Mouse (Mus musculus) hindbrain, embryonic 10.5 days (tissue): ENCODE data around the gene Afm. TPM values are rescaled to one million over a fixed set of nuclear protein-coding genes. Genes with fewer than 3 reads are reported as not detected.
A peak's percentile ranks its signal among the peaks of the same experiment; 100 is the strongest.

Experiments
- DNase-seq: peaks from one replicate; pipeline ENCODE4 v3.0.0-alpha.2; 2017; ENCODE audit warnings: low spot score
- H3K27ac ChIP-seq: fragments of 300-500 bp; sonication (generic); 2 replicates; pipeline ENCODE4 v1.5.1; 2016; ENCODE audit warnings: mild to moderate bottlenecking, moderate library complexity
- H3K27me3 ChIP-seq: fragments of 300-500 bp; sonication (generic); 2 replicates; pipeline ENCODE4 v1.6.1; 2016; ENCODE audit warnings: mild to moderate bottlenecking; ENCODE audit not compliant: poor library complexity, insufficient read depth, severe bottlenecking
- H3K36me3 ChIP-seq: fragments of 300-500 bp; sonication (generic); 2 replicates; pipeline ENCODE4 v1.6.1; 2016; ENCODE audit warnings: mild to moderate bottlenecking, moderate library complexity
- H3K4me1 ChIP-seq: fragments of 300-500 bp; sonication (generic); replicated peaks from 2 replicates; pipeline ENCODE4 v1.6.1; 2016; ENCODE audit warnings: mild to moderate bottlenecking
- H3K4me3 ChIP-seq: fragments of 300-500 bp; sonication (generic); 2 replicates; pipeline ENCODE4 v1.5.1; 2016; ENCODE audit warnings: mild to moderate bottlenecking, moderate library complexity
- H3K9me3 ChIP-seq: fragments of 300-500 bp; sonication (generic); 2 replicates; pipeline ENCODE4 v1.6.1; 2016; ENCODE audit warnings: mild to moderate bottlenecking, moderate library complexity
- WGBS: fragments of 180-500 bp; shearing (Covaris S2); methylation state at CpG from one replicate; pipeline ENCODE4 v1.1.7; 2016; 5-methylcytosine and 5-hydroxymethylcytosine counted together
- polyA plus RNA-seq: library from polyadenylated mRNA; unstranded; fragments of >200 nt; fragmentation: Nextera tagmentation; extraction: Ambion mirVana; gene quantifications from 2 replicates; pipeline ENCODE4 v1.2.1, GENCODE M21; 2016

The Afm gene
- polyA plus RNA-seq, 1 experiment from 2014 or later: not detected

GRCm38 (mm10) chr5:90591936-90592335 lies 73.2 kb downstream of the Afm start:
- no peak for DNase-seq
- H3K4me3 ChIP-seq: no peak overlapping the region
- no peaks in the 10 kb centered on the region for H3K36me3 ChIP-seq
- no peaks in the 10 kb centered on the region for H3K9me3 ChIP-seq
- WGBS: 89% methylated on average over 6 of the region's 6 CpGs
- no peaks in the 10 kb centered on the region; the same call in 1 of the 2 replicates for H3K4me1 ChIP-seq
- no peak overlapping the region for H3K27ac ChIP-seq
- no peaks in the 10 kb centered on the region for H3K27me3 ChIP-seq

- H3K9me3 ChIP-seq: no peaks in the 10 kb centered on the region
- H3K27ac ChIP-seq: no peak overlapping the region
- 93% methylated on average over 13 of the region's 13 CpGs for WGBS
These were observed 76.2 kb downstream of the Afm start for GRCm38 (mm10) chr5:90594945-90595344.

GRCm38 (mm10) chr5:90596155-90596554 lies 77.4 kb downstream of the Afm start:
- Histone ChIP-seq H3K36me3 (no peaks in the 10 kb centered on the region), H3K27ac (no peak overlapping the region), H3K9me3 (no peaks in the 10 kb centered on the region), H3K4me3 (no peak overlapping the region), H3K27me3 (no peaks in the 10 kb centered on the region), H3K4me1 (no peaks in the 10 kb centered on the region)
- WGBS: 90% methylated on average over 6 of the region's 6 CpGs
- no peak for DNase-seq

More at GRCm38 (mm10) chr5:90594945-90595344, 76.2 kb downstream of the Afm start:
- no peak for DNase-seq
- no peaks in the 10 kb centered on the region for H3K4me1 ChIP-seq
- H3K4me3 ChIP-seq: no peak overlapping the region
- no peaks in the 10 kb centered on the region for H3K36me3 ChIP-seq
- no peaks in the 10 kb centered on the region for H3K27me3 ChIP-seq

- Histone ChIP-seq H3K27ac (no peak overlapping the region), H3K4me1 (no peaks in the 10 kb centered on the region), H3K9me3 (no peaks in the 10 kb centered on the region), H3K4me3 (no peak overlapping the region), H3K36me3 (no peaks in the 10 kb centered on the region), H3K27me3 (no peaks in the 10 kb centered on the region)
- peak; percentile 47 for DNase-seq
- 22% methylated on average over 6 of the region's 6 CpGs for WGBS
These were observed 82.7 kb downstream of the Afm start for GRCm38 (mm10) chr5:90601469-90601868.

Other genes with a start within 250 kb of the Afm start
- 19.9 and 22.4 TPM in 2 replicates for gene Ankrd17, start 152.4 kb upstream of the Afm start, polyA plus RNA-seq
- 6.5 and 6.6 TPM in 2 replicates for gene Gm9958, start 151.7 kb upstream of the Afm start, polyA plus RNA-seq
- gene Alb, start 58.0 kb upstream of the Afm start, polyA plus RNA-seq: not detected in 2 replicates
- gene Afp, start 28.2 kb upstream of the Afm start, polyA plus RNA-seq: 0.24 and 0.61 TPM in 2 replicates
- gene 5830473C10Rik, start 42.2 kb downstream of the Afm start, polyA plus RNA-seq: 0.10 TPM in 1 of 2 replicates, not detected in the other
- 0.22 and 0.50 TPM in 2 replicates for gene Rassf6, start 121.7 kb downstream of the Afm start, polyA plus RNA-seq
- 0.10 TPM in 1 of 2 replicates, not detected in the other for gene Cxcl5, start 240.4 kb downstream of the Afm start, polyA plus RNA-seq
- 7.3 and 10.1 TPM in 2 replicates for gene Ppbp, start 249.6 kb downstream of the Afm start, polyA plus RNA-seq